Mouse (Mus musculus) spleen, postnatal 4 days (tissue): ENCODE measurements around the gene Pnrc2.

Experiments
- DNase-seq, 2 experiments: peaks; one replicate each; pipeline ENCODE4 v3.0.0; 2022; ENCODE audit warnings: low spot score in 2 of 2

Gene Pnrc2

DNA sequence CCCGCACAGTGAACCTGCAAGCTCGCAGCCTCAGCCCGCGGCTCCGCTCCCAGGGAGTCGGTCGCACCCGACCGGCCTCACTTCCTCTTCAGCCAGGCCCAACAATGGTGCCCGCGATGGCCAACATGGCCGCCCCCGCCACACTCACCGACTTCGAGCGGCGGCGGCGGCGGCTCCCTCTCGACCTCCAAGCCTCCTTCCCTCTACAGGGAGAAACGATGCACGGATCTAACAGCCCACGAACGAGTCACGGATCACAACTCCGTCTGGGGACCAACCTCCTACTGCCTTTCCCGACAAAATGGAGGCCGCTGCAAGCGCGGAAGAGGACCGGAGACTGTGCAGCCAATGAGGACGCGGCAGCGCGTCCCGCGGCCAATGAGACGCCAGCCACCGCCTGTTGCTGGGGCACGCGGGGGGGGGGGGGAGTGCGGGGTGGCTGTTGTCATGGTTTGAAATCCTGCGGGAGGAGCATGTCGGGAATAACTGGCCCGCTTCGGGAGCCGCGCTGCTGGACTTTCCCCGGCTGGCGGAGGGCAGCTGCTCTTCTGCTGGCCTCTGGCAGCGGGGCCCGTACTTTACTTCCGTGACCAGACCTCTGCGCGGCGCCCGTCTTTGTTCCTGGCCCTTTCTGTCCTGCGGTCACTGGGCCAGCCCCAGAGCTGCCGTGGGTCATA is at the start of gene Pnrc2:
Gene Pnrc2 (minus strand): TSS at position 325 of the 677 bp plus-strand sequence.
- peak; percentile 89 to 93 for DNase-seq

DNA sequence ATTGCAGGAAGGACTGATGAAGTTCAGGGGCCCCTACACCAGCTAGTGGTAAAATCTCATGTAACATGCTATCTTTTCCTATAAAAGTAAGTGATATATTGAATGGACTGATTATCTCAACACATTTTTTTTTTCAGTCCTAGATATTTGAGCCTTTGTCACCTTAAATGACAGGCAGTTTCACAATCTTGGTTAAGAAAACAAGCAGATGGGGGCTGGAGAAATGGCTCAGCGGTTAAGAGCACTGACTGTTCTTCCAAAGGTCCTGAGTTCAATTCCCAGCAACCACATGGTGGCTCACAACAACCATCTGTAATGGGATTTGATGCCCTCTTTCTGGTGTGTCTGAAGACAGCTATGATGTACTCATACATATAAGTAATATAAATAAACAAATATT is 48.5 kb upstream of the Pnrc2 start:
- DNase-seq: no peak

DNA sequence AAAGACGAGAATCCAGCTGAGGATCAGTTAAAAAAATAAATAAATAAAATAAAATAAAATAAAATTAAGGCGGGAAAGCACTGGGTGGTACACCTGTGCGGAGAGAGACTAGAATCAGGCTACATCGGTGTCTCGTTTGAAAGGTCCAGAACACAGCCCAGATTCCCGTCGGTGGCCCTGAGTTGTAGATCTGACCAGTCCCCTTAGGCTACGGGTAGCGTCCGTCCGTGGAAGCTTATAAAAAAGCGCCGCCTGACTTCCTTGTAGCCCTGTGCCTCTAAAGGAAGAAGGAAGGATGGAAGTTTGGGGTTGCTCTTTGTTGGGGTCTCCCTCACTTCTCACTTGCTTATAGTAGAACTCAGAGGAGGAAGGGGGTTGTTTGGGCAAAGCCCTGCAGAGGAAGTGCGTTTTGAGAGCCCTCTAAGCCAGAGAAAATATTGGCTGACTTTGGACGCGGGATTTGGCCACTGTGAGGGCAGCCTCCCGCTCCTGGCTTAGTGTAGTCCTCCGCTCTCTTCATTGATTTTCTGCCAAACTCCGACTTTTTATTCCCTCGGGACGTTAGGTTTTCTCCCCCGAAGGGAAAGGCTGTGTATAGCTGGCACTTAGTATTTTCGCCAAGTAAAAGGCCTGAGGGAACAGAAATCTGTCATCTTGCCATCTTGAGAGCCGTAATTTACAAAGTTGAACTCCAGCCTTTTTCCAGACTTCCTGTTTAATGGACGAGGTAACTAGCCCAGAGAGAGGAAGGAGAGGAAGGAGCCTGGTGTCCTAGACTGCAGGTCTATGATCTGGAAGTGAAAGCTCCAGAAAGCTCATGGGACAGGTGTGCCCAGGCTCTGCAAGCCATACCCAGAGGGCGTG is 47.8 kb upstream of the Pnrc2 start:
- no peak for DNase-seq

DNA sequence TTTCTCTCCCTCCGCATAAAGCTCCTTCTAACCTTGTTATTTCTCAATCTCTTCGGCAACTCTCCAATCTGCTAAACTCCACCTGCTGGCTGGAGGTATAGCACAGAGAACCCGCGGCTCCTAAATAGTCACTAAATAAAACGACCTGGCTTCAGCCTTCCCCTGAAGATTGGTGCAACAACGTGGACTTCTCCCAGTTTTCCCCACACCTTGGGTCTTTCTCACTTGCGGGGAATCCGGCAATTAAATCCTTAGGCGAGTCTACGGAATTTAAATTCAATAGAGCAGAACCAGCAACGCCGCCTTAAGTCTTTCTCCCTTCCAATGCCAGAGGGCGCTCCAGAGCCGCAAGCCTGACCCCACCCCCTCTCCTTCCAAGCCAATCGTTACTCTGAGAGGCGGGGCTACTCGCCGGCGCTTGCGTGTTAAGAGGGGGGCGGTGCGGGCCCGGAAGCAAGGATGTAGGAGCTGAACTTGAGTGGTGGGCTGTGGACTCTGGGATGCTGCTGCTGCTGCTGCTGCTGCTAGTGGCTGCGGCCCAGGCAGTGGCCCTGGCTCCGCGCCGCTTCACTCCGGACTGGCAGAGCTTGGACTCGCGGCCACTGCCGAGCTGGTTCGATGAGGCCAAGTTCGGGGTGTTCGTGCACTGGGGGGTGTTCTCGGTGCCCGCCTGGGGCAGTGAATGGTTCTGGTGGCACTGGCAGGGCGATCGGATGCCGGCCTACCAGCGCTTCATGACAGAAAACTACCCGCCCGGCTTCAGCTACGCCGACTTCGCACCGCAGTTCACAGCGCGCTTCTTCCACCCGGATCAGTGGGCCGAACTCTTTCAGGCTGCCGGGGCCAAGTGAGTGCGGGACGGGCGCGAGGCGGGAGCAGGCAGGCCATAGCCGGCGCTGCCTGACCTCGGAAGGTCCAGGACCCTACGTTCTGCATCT is 46.9 kb upstream of the Pnrc2 start, which contains the start of gene Fuca1:
Gene Fuca1 (plus strand): TSS at position 432 of the 938 bp plus-strand sequence.
- peak; percentile 97 to 99 for DNase-seq

DNA sequence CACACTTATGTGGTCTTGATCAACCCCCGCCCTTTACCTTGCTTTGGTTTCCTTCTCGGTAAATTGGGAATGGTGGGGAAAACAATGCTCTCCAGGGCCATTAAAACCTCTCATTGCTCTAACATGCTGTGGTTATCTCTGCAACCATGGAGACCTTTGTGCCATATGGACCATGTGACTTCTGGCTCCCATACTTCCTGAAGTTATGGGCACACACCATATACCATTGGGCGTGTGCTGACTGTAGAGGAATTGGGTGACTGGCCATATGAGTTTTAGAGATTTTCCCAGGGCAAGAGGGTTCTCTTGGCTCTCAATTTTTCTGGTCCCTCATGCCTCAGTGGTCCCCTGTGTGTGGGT is 45.6 kb upstream of the Pnrc2 start:
- DNase-seq: no peak

DNA sequence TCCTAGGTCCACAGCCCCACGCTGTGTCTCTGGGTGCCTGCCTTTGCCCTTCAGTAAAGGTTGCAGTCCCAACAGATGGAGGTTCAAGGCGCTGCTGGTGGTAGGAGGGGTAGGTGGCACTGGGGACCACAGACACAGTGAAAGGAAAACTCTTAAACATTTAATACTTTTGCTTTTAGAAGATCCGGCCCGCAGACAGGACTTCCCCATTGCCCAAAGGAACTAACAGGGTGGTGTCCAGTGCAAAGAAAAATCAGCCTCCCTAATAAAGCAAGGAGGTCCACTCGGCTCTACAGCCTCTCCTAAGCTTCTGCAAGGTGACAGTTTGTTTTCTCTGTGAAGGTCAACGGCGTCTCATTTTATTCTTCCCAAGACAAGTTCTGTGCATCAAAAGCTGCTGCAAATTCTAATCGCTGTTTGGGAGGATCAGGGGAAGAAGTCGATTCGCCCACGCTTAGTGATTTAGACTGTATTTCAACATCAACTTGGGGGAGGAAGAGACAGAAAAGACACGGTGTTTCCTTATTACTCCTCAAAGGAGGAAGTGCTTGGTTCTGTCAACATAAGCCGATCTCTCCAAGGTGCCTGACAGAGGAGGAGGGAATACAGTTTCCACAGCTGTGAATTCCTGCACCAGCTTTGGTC is 45.1 kb upstream of the Pnrc2 start:
- no peak for DNase-seq

DNA sequence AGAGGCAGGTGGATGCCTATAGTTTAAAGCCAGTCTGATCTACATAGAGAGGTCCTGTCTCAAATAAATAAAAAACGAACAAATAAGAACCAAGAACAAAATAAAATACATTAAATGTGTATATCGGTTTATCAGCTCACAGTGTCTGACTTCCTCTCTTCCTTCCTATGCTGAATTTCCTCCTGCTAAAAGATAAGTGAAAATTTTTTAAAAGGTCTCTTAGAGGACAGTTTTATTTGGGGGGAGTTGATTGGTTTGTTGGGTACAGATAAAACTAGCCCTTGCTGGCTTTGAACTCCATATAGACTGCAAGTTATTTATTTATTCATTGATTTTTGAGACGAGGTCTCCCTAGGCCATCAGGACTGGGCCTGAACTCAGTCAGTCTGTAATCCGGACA is 39.8 kb upstream of the Pnrc2 start:
- DNase-seq: no peak

DNA sequence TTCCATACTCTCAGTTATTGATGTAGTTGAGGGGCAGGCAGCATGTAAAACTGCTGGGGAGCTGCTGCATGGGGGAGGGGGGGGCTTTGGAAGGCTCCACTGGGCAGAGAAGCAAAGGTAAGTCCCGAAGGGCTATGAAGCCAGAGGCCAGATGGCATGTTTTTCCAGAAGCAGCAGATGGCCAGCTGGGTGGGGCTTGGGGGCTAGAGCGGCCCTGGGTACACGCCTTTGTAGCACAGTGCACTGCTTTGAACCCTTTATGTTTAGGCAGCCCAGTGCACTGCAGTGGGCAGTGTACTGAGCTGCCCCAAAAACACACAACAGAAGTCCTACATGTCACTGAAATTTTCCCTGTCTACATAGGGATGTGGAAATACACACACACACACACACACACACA is 39.2 kb upstream of the Pnrc2 start:
- no peak for DNase-seq

DNA sequence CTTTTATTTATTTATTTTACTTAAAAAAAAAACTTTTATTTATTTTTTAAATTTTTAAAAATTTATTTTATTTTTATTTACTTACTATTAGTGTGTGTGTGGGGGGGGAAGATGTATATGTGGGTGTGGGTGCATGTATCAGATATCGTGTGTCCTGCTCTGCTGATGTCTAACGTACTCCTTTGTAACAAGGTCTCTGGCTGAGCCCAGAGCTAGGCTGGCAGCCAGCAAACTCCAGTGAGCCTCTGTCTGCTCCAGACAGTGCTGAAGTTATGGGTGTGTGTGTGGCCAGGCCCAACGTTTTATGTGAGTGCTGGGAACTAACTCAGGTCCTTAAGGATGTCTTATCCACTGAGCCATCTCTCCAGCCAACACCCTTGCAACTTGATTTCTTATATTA is 38.5 kb upstream of the Pnrc2 start:
- DNase-seq: no peak

DNA sequence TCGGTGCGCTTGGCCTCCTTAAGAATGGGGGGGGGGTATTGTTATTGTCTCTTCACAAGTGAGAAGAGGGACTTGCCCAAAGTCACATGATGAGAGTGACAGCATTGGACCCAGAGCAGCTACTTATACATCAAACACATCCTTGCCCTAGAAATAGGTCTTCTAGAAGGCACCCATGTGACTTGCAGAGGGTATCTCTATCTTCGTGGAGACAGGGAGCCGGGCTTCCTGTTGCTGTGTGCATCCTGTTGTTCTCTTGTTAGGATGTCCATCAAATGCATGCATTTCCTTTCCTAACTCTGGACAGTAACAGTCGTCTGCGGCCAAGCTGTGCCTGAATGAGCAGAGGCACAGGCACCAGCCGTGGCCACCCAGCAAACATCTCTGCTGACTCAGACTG is 37.9 kb upstream of the Pnrc2 start:
- no peak for DNase-seq

DNA sequence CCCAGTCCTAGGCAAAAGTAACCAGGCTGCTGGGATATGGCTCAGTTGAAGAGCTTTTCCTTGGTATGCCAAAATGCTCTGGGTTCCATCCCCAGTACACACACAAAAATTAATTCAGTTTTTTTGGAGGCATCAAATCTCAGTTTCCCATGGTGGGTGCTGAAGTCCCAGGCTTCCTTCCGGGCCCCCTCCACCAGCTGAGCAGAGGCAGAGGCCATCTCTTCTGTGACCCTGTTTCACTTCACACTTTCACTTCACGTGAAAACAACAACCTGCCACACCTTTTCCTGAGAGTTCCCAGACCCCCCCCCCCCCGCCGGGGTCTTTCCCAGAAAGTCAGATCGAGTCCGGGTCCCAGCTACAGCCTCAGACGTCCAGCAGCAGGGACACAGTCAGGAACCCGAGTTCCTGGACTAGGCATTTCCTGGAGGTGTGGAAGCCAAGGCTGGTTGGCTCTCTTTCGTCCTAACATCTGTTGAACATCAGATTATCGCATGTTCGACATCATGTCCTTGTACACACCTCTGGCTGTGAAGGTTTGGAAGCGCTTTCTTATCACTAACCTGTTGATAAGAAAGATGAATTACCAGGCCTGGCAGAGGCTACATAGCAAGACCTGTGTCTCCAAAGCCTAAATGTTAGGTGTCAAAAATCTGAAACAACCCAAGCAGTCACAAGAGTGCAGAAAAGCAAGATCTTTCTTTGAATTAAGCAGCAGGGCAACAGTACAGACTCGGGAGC is 35.8 kb upstream of the Pnrc2 start:
- DNase-seq: no peak

DNA sequence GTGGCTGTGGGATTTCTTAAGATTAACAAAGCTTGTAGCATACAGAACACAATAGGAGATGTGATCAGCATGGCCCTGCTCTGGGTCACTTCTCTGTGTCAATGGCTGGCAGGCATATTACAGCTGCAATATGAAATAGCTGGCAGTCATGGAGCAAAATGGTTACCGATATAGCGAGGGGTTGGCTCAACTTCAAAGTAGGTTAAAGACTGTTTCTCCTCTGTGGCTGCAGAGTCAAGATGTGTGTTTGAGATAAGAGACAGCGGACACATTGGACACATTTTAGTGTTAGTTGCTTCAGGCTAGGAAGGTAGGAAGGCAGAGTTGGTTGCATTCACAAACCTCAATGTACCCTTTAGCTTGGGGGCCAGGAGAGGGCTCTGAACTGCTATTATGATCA is 33.0 kb upstream of the Pnrc2 start:
- DNase-seq: no peak

DNA sequence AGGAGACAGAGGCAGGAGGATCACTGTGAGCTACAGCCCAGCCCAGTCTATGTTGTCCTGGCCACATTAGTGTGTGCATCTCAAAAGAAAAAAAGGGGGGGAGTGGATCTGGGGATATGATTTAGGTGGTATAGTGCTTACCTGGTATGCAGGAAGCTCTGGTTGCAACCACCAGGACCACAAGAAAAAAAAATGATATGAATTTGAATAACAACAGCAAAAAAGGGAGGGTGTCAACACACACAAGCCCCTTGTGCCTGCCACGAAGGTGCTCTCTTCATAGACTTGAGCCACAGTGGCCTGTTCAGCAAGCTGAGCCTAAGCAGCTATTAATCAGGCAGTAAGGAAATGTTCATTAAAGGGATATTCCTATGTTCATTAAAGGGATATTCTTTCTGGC is 31.2 kb upstream of the Pnrc2 start:
- no peak for DNase-seq

DNA sequence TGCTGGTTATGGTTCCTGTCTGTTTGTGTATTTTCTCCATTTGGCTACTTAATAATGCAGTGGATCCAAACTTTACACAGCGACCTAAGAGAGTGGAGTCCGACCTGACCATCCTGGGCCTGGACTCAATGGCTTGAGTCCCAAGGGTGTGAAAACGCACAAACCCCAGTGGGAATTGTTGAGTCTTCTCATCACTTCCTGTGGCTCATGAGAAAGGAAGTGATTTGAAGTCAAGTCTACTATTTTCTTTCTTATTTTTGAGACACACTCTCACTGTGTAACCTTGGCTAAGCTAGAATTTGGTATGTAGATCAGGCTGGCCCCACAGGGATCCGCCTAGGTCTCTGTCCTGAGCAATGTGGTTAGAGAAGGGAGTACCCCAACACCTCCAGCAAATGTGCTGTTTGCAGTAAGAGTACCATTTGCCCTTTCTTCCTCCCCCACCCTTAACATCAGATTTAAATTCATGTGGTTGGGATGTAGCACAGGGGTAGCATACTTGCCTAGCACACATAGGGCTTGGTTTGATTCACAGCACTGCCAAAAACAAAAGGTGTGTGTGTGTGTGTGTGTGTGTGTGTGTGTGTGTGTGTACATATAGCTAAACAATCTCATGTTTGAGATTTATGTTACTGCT is 29.1 kb upstream of the Pnrc2 start:
- DNase-seq: no peak

DNA sequence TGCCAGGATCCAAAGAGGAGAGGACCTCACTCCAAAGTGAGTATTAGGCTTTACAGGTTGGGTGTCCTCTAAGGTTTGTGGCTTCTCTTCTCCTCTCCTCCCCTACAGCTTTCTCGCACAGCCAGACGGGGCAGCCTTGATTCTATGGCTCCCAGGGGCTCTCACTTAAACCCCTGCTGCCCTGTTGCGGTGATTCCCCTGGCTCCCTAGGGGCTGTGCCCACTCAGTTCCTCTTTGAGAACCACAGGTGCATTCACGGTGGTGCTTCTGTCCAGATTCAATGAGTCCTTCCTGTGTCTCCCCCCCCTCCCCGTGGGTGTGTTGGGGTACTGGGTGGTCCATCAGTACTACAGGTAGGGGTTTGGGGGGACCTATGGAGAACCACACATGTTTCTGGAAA is 26.4 kb upstream of the Pnrc2 start:
- DNase-seq: peak; percentile 72 to 79

DNA sequence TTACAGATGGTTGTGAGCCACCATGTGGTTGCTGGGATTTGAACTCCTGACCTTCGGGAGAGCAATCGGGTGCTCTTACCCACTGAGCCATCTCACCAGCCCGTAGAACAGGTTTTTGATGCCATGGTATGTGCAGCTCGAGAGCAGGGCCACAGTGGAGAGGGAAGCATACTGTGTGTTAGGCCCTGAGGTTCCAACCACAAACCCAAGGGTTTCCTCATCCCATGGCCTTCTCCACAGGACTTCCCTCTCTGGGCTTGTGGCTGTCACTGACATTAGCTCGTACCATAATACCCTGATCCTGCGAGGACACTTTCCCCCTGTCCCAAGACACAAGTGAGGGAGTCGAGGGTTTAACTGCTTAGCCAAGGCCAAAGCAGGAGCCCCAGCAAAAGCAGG is 25.4 kb upstream of the Pnrc2 start:
- no peak for DNase-seq

DNA sequence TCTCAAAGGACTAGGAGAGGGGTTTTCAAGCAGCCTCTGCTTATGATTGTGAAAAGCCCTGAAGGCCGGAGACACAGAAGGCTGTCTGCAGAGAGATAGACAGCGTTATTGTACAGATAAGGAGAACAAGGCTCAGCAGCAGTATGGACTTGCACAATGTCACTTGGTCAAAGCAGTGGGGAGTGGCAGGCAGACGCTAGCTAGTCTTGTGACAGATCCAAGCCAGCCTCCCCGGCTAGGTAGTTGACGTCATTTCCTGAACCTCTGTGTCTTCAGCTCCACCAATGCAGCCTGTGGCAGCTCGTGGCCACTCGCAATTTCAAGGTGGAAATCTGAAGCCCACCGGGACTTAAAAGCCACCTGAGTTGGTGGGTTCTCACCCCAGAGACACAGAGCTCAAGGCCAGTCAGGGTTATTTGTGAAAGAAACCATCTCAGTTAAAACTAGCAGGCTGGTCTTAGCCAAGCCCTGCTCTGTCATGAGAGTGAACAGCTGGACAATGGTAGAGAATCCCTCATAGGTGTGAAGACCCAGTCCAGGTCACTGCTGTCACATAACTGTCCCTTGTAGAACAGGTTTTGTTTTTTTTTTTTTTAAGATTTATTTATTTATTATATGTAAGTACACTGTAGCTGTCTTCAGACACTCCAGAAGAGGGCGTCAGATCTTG is 24.9 kb upstream of the Pnrc2 start:
- DNase-seq: peak; percentile 77 to 83

DNA sequence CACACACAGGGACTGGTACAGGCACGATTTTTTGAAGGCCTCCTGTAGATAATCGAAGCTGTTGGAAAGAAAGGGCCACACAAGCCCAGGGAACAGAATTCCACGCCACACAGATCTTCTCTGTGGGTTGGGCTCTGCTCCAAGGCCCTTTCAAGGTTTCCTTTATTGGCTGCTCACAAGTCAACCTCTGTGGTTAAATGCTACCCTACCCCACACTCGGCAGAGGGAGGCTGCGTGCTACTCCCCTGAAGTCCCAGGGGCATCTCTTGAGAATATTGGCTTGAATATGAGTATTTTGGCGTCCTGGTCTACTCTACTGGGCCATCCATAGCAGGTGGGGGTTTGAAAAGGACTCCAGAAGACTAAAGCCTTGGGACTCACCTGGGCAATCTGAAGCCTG is 22.5 kb upstream of the Pnrc2 start:
- DNase-seq: no peak

DNA sequence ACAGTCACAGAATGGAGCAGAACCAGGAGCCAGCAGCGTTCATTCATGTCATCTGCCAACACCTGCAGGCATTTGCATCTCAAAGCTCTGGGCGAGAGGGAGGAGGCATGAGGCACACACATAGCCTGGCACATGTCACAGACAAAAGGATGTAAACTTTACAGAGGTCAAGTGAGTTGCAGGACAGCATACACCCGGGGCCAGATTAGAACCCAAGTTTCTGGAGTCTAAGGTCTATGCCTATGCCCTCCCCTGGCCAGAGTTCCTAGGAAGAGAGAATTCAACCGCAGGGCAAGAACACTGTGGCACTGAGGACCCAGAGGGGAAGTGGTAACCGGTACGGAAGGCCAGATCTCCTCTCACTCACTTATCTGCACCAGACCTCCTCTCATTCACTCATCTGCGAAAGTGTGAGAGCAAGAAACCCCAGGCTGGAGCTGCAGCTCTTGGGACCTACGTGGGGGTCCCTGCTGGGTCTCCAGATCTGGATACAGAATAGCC is 21.5 kb upstream of the Pnrc2 start, which contains the start of gene Cnr2:
Gene Cnr2 (plus strand): TSS at position 324 of the 501 bp plus-strand sequence.
- no peak for DNase-seq

DNA sequence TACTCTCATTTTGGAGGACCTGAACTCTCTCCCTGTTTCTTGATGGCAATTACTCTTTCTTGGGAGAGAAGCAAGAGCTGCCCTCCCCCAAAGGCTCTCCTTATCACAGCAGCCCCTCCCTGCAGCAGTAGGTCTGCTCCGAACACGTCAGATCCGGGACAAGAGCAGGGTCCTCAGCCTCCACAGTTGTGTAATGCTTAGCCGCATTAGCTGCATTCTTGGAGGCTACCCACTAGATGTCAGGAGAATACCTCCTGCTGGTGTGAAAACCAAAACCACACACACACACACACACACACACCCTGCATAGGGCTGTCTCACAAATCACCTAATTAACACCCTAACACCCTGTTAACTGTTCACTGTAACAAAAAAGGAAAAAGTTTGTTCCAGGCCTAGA is 19.2 kb upstream of the Pnrc2 start:
- DNase-seq: no peak
